Mouse (Mus musculus): ENCODE data around the gene Rtbdn.

Rtbdn gene

DNA sequence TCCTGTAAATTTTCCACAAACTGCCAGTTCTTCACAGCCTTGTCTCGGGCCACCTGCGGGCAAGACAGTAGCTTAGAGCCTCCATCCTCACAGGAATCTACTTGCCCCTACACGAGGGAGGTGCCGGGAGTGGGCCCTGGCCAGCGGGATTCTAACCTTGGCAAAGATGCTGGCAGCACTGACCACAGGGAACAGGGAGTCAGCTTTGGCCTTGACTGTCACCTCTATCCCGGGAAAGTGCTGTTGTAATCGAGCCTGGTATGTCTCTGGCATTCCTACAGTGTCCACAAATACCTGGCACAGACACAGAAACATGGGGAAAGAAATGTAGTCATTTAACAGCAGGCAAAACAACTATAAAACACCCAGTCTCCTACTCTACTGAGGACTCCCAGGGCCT, 13.0 kb downstream of the Rtbdn start:
- DNase-seq (ENCODE audit: low spot score), result no peak

- DNase-seq (ENCODE audit: low spot score), result no peak
Measured at GRCm38 (mm10) chr8:84963952-84964351, 17.2 kb downstream of the Rtbdn start.

DNA sequence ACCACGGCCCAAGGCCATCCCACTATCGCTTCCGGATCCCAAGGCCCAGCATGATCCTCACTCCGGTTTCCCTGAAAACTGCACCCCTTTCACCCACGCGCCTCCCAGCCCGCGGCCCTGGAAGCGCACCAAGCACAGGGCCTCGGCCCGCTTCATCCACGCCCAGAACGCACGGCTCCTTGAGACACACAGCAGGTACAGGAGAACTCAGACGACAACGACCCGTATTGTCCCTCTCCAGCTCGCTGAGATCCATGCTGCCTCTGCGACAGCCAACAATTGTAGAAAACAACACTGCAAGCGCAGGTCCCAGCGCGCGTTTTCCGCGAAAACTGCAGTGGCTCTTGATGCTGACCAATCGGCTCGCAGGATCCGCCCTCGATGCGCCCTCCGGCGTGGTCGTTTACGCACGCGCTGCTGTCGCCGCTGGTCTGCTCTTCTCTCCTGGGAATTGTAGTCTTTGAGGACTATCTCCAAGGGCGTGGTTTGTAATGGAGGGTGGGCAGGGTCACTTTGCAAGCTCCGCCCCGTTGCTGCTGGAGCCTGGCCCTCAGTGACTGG, 19.0 kb downstream of the Rtbdn start:
- peak; percentile 95 for DNase-seq (ENCODE audit: low spot score)

- DNase-seq (ENCODE audit: low spot score), result no peak
Measured at GRCm38 (mm10) chr8:84966603-84967002, 19.8 kb downstream of the Rtbdn start.

DNA sequence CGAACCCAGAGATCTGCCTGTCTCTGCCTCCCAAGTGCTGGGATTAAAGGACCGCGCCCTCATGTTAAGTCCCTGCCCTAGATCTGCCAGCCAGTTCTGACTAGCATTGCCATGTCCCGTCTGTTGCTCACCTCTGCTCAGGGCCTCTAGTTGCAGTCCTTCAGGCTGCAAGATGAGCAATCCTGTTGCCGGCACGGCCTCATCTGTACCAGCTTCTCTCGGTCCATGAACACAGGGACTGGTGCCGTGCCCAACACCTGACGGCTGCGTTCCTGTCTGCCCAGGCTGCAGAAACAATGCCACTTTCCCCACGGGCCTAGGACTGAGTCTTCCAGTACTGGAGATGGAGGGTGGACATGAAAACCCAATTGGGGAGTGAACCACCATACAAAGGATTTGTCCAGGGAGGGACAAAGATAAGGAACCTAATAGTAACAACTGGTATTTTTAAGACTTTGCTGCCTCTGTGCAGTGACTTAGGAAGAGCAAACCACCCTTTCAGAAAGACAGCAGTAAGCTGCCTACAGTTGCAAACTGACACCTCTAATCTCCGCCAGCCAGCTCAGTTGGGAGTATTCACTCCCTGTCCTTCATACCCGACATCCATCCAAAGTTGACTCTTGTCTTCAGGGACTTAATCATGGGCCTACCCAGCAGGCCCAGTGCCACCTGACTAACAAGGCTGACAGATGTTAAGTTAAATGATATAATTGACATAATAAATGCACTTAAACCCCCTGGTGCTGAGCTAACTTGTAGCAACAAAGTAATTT, 20.9 kb downstream of the Rtbdn start:
- DNase-seq (ENCODE audit: low spot score), result no peak

- DNase-seq (ENCODE audit: low spot score), result no peak
Measured at GRCm38 (mm10) chr8:84968650-84969049, 21.9 kb downstream of the Rtbdn start.

DNA sequence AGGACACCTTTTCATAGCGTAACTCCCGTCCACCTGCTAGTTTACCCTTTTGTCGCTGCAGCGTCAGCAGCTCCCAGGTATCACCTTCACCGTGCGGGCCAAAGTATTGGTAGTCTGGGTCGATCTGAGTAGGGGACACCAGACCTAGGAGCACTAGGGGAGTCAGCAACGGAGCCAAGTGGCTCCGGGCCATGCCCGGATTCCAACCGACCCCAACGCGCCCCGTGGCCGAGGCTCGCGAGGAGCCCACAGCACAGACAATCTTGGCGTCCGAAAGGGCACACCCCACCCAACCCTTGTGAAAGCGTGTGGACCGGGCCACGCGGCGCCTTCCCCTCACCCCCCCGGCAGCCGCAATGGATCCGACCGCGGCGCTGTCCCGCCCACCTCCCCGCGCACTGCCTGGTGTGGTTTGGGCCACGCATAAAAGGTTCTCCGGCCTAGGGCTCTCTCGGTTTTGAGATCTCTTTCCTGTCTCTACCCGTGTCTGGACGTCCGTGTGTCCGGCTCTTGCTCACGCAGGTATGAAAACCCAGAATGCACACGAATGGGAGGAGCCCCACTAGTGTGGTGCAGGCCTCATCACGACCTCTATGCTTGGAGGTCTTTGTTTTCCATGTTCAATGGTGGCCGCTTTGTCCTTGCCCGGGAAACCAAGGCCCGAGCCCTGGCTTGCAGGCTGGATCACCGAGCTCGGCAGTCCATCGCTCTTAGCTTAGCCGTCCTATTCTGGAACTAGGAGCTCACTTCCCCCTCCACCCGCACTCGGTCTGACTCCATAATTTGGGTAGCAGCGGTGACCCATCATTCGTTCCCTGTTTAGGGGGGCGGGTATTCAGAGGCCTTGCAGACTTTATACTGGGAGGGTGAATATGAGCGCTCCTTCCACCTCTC, 22.7 kb downstream of the Rtbdn start, which contains the start of the genes Gm49661, Prdx2 and Rnaseh2a:
TSS of gene Gm49661 (minus strand) at position 193 of the 894 bp plus-strand sequence.
TSS of gene Prdx2 (plus strand) at position 347 of the 894 bp plus-strand sequence.
TSS of gene Rnaseh2a (minus strand) at position 527 of the 894 bp plus-strand sequence.
- DNase-seq (ENCODE audit: low spot score), result peak; percentile 80

DNA sequence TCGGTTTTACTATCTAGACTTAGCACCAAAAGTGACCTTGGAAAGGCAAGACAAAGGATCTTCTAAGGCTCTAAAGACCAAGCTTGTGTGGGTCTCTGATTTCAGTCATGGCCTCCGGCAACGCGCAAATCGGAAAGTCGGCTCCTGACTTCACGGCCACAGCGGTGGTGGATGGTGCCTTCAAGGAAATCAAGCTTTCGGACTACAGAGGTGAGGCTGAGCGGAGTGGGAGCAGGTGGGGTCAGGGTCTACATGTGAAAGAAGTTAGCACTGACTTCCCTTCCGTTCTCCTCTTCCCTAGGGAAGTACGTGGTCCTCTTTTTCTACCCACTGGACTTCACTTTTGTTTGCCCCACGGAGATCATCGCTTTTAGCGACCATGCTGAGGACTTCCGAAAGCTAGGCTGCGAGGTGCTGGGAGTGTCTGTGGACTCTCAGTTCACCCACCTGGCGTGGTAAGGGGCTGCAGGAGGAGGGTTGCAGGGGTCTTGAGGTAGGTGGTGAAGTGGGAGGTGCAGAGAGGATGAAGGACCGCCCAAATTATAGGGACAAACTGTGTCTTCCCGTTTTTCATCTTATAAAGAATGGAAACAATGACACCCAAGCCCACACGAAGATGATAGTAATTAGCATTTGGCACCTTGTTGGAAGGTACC, 23.5 kb downstream of the Rtbdn start:
- no peak for DNase-seq (ENCODE audit: low spot score)

- DNase-seq (ENCODE audit: low spot score), result no peak
Measured at GRCm38 (mm10) chr8:84970913-84971312, 24.1 kb downstream of the Rtbdn start.

DNA sequence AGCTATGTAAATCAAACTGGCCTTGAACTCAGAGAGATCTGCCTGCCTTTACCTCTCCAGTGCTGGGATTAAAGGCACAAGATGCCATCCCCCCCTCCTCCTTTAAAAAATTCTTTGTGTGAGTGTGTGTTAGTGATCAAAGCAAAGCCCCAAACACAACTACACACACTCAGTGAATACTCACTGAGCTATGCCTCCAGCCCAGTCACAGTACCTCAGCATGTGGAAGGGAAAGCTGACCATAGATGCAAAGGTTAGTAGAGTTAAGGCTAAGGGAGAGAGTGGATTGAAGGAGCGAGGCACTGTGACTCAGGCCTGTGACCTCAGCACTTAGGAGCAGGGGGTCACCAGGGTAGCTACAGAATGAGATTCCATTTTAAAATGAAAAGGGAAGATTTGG, 26.3 kb downstream of the Rtbdn start:
- no peak for DNase-seq (ENCODE audit: low spot score)

- DNase-seq (ENCODE audit: low spot score), result no peak
Measured at GRCm38 (mm10) chr8:84973803-84974542, 27.2 kb downstream of the Rtbdn start.

DNA sequence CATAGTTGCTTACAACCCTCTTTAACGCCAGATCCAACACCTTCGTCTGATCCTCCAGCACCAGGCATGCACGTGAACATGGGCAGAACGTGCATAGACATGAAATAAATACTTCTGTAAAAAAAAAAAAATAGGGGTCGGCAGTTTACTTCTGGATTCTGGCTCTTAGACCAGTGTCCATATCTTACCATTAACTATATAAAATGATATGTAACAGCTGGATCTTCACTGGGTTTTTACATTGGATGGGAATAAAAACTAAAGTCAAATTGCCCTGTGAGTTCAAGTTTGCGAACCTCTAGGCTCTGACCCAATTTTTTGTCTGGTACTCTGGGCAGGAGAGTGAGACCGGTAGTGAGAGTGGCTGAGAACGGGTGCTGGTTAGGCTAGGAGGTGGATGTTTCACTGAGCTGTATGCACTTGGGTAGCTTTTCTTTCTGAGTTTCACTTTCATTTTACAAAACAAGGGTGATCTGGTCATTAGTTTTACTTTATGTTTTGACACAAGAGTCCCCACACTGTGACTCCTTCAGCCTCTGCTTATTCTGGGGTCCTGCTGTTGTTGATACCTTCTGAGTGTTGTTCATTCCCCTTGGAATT, 27.9 kb downstream of the Rtbdn start:
- no peak for DNase-seq (ENCODE audit: low spot score)

DNA sequence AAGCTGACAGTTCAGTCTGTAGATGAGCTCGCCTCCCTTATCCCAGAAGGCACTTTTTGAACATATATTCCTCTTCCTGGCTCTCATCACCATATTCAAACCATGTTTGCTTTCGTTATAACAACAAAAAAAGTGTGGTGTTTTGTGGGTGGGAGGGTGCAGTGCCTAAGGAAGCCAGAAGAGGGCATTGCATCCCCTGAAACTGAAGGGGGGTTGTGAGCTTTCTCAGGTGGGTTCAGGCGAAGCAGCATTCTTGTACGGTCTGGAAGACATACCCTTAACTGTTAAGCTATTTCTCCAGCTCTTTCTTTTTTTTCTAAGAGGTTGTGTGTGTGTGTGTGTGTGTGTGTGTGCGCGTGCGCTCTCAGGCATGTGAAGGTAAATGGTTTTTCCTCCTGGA, 28.6 kb downstream of the Rtbdn start:
- peak; percentile 68 for DNase-seq (ENCODE audit: low spot score)

- DNase-seq (ENCODE audit: low spot score), result peak; percentile 97
Measured at GRCm38 (mm10) chr8:84976031-84976762, 29.4 kb downstream of the Rtbdn start.

DNA sequence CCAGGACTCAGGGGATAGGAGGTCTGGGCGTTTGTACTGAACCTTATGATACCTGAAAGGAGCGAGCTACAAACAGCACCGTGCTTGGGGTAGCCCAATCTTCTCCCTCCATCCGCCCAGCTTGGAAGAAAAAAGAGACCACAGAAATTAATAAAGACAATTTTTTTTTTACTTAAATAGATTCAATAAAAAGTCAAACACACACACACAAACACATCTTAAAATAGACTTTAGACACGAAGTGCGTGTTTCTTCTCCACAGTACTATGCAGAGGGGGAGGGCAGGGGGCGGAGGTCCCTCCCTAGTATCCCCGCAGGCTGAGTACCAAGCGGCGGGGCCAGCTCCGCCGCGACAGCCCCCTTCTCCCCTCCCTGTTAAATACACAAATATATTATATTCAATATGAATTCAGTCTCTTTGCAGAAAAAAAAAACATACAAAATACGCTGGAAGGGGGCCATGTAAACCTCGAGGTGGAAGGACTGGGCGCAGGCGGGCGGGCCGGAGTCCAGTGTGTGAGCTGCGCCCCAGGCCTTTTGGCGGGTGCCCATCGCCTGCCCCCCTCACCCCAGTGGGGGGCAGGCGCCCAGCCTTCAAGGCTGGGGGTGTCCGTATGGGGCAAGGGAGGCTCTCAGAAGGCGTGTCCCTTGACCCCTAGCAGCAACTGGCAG, 30.1 kb downstream of the Rtbdn start:
- DNase-seq (ENCODE audit: low spot score), result no peak

- peak; percentile 67 for DNase-seq (ENCODE audit: low spot score)
Measured at GRCm38 (mm10) chr8:84977435-84978247, 30.9 kb downstream of the Rtbdn start.

DNA sequence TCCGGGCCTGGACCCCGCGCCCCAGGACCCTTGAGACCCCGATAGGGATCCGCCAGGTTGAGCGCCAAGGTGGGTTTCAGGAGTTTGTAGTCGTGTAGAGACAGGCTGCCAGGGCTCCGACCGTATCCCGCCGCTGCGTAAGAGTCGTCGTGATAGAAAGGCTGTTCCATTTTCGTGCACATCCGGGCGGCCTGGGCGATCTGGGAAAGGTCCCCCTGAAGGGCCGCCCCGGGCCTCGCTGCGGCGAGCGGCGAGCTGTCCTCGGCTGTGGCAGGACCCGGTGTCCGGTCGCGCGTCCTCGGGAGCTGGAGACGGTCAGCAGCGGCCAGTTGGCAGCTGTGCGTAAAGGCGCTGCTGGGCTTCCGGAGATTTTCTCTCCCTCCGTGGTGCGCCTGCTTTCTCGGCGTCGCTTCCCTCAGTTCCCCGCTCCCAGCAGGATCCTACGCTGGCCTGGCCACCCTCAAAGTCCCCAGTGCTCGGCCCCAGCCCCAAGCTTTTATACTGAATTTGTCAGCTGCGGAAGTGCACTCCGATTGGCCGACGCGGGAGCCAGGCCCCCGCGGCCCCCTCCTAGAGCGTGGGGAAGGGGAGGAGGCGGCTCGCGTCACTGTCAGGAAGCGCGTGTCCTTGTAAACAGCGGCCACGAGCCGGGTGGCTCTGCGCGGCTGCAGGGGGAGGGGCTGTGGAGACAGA, 31.6 kb downstream of the Rtbdn start, which contains the start of gene Junb:
TSS of gene Junb (minus strand) at position 471 of the 693 bp plus-strand sequence.
- peak; percentile 95 for DNase-seq (ENCODE audit: low spot score)
